Mouse (Mus musculus) v-Abl transformed pro-B cells (cell line): ENCODE data around the gene Grip2.

Experiments used
- in situ Hi-C, 2 experiments: fragments of 400-800 bp; cut with MboI; formaldehyde crosslinking; loops; one replicate each; pipeline ENCODE4 v1.15.1; 2025; ENCODE audit not compliant: unreplicated experiment in 2 of 2

The Grip2 gene

GRCm38 (mm10) chr6:91827016-91827570, at the start of gene Grip2:
Grip2 (minus strand) TSS chr6:91827250.
- in situ Hi-C loops, result no loop called here

- in situ Hi-C loops, result no loop called here
Observed at GRCm38 (mm10) chr6:91872781-91873180, 45.7 kb upstream of the Grip2 start.

- in situ Hi-C loops, result no loop called here
Observed at GRCm38 (mm10) chr6:91868091-91868490, 41.0 kb upstream of the Grip2 start.

- in situ Hi-C loops, result no loop called here
Observed at GRCm38 (mm10) chr6:91865601-91866000, 38.6 kb upstream of the Grip2 start.

GRCm38 (mm10) chr6:91864595-91864994, 37.5 kb upstream of the Grip2 start:
- in situ Hi-C loops, result no loop called here

GRCm38 (mm10) chr6:91862848-91863247, 35.8 kb upstream of the Grip2 start:
- in situ Hi-C loops, result no loop called here

- in situ Hi-C loops, result no loop called here
Observed at GRCm38 (mm10) chr6:91858339-91858738, 31.3 kb upstream of the Grip2 start.

- in situ Hi-C loops, result no loop called here
Observed at GRCm38 (mm10) chr6:91852550-91852949, 25.5 kb upstream of the Grip2 start.

- in situ Hi-C loops, result no loop called here
Observed at GRCm38 (mm10) chr6:91843628-91844153, 16.6 kb upstream of the Grip2 start.

- in situ Hi-C loops, result no loop called here
Observed at GRCm38 (mm10) chr6:91842897-91843627, 16.0 kb upstream of the Grip2 start.

GRCm38 (mm10) chr6:91839010-91839871, 12.2 kb upstream of the Grip2 start:
- in situ Hi-C loops, result no loop called here

- in situ Hi-C loops, result no loop called here
Observed at GRCm38 (mm10) chr6:91832863-91833440, 5.9 kb upstream of the Grip2 start.

- in situ Hi-C loops, result no loop called here
Observed at GRCm38 (mm10) chr6:91827926-91828325, 876 bp upstream of the Grip2 start.

- in situ Hi-C loops, result no loop called here
Observed at GRCm38 (mm10) chr6:91818271-91818670, 8.8 kb downstream of the Grip2 start.

- in situ Hi-C loops, result no loop called here
Observed at GRCm38 (mm10) chr6:91815976-91816375, 11.1 kb downstream of the Grip2 start.

GRCm38 (mm10) chr6:91813611-91814010, 13.4 kb downstream of the Grip2 start:
- in situ Hi-C loops, result no loop called here

GRCm38 (mm10) chr6:91810007-91810406, 17.0 kb downstream of the Grip2 start:
- in situ Hi-C loops, result no loop called here

- in situ Hi-C loops, result no loop called here
Observed at GRCm38 (mm10) chr6:91808022-91808421, 19.0 kb downstream of the Grip2 start.

- in situ Hi-C loops, result no loop called here
Observed at GRCm38 (mm10) chr6:91807169-91807568, 19.9 kb downstream of the Grip2 start.

GRCm38 (mm10) chr6:91804177-91804576, 22.9 kb downstream of the Grip2 start:
- in situ Hi-C loops, result no loop called here

- in situ Hi-C loops, result no loop called here
Observed at GRCm38 (mm10) chr6:91798496-91798895, 28.6 kb downstream of the Grip2 start.
